Mouse (Mus musculus) layer of hippocampus, adult 8-10 months (tissue): ENCODE data around the gene Mtg2. TPM values are rescaled to one million over a fixed set of nuclear protein-coding genes. Genes with fewer than 3 reads are reported as not detected.

Experiments
- total RNA-seq, 4 experiments: library from RNA; stranded (reverse); gene quantifications; 2 replicates each; pipeline ENCODE4 v1.2.4; 2022

Gene Mtg2
- total RNA-seq, 4 experiments from 2014 or later: 15.6 to 25.8 (median 19.3) TPM

Other genes with a start within 250 kb of the Mtg2 start
- 10 to 100 TPM; 22.0 to 23.5 (median 22.3) TPM for gene Taf4, start 93.9 kb upstream of the Mtg2 start, total RNA-seq
- 10 to 100 TPM; 83.3 to 97.9 (median 92.6) TPM for gene Lsm14b, start 45.6 kb upstream of the Mtg2 start, total RNA-seq
- gene Psma7, start 28.2 kb upstream of the Mtg2 start, total RNA-seq: 100 to 1,000 TPM; 152 to 188 (median 166) TPM
- 10 to 100 TPM; 41.2 to 46.5 (median 43.2) TPM for gene Ss18l1, start 28.1 kb upstream of the Mtg2 start, total RNA-seq
- 10 to 100 TPM; 48.3 to 55.8 (median 50.0) TPM for gene Hrh3, start 33.9 kb downstream of the Mtg2 start, total RNA-seq
- gene Osbpl2, start 48.7 kb downstream of the Mtg2 start, total RNA-seq: 10 to 100 TPM; 49.3 to 57.5 (median 52.7) TPM
- 100 to 1,000 TPM in 3 of 4 experiments, 10 to 100 TPM in 1; 97.9 to 107 (median 104) TPM for gene Adrm1, start 100.9 kb downstream of the Mtg2 start, total RNA-seq
- 10 to 100 TPM in 2 of 4 experiments, 1 to 10 TPM in 2; 7.6 to 11.7 (median 10.2) TPM for gene Lama5, start 155.3 kb downstream of the Mtg2 start, total RNA-seq
- 100 to 1,000 TPM; 566 to 881 (median 750) TPM for gene Rps21, start 186.8 kb downstream of the Mtg2 start, total RNA-seq
- gene Cables2, start 202.9 kb downstream of the Mtg2 start, total RNA-seq: 10 to 100 TPM; 30.1 to 32.9 (median 31.7) TPM
- not detected for gene Rbbp8nl, start 219.3 kb downstream of the Mtg2 start, total RNA-seq